Mouse (Mus musculus) stomach, postnatal 0 days (tissue): ENCODE measurements around the gene Susd1. TPM values are rescaled to one million over a fixed set of nuclear protein-coding genes. Genes with fewer than 3 reads are reported as not detected.

Source experiments
- ATAC-seq: fragments of 200-750 bp; cut with Nextera tagmentation; 2 replicates; pipeline ENCODE4 v1.8.0; 2017; ENCODE audit not compliant: low FRiP score, low TSS enrichment
- DNase-seq: peaks from one replicate; pipeline ENCODE4 v3.0.0-alpha.2; 2016; ENCODE audit warnings: low spot score
- H3K27ac ChIP-seq: fragments of 300-500 bp; sonication (generic); replicated peaks from 2 replicates; pipeline ENCODE4 v1.5.1; 2014; ENCODE audit warnings: mild to moderate bottlenecking, control low read depth
- H3K27me3 ChIP-seq: fragments of 300-500 bp; sonication (generic); 2 replicates; pipeline ENCODE4 v1.6.1; 2014; ENCODE audit warnings: low read length; ENCODE audit not compliant: control insufficient read depth, insufficient read depth
- H3K36me3 ChIP-seq: fragments of 300-500 bp; sonication (generic); 2 replicates; pipeline ENCODE4 v1.6.1; 2014; ENCODE audit warnings: low read length, mixed read lengths; ENCODE audit not compliant: control insufficient read depth, insufficient read depth
- H3K4me1 ChIP-seq: fragments of 300-500 bp; sonication (generic); replicated peaks from 2 replicates; pipeline ENCODE4 v1.6.1; 2014; ENCODE audit warnings: antibody characterized with exemption; ENCODE audit not compliant: control insufficient read depth, insufficient read depth
- H3K4me2 ChIP-seq: fragments of 300-500 bp; sonication (generic); replicated peaks from 2 replicates; pipeline ENCODE4 v1.6.1; 2014; ENCODE audit warnings: low read depth, mild to moderate bottlenecking, control low read depth, moderate library complexity
- H3K4me3 ChIP-seq: fragments of 300-500 bp; sonication (generic); 2 replicates; pipeline ENCODE4 v1.5.1; 2014; ENCODE audit warnings: low read depth, low read length, control low read depth
- H3K9ac ChIP-seq: fragments of 300-500 bp; sonication (generic); 2 replicates; pipeline ENCODE4 v1.6.1; 2014; ENCODE audit warnings: mild to moderate bottlenecking, low read length, control low read depth, mixed read lengths
- H3K9me3 ChIP-seq: fragments of 300-500 bp; sonication (generic); 2 replicates; pipeline ENCODE4 v1.6.1; 2016; ENCODE audit warnings: low read length; ENCODE audit not compliant: control insufficient read depth
- CTCF ChIP-seq: IDR thresholded peaks from 2 replicates; pipeline ENCODE4 v1.5.1; 2016; ENCODE audit warnings: antibody characterized with exemption, low read depth, mild to moderate bottlenecking, moderate library complexity
- EP300 ChIP-seq: optimal IDR thresholded peaks from 2 replicates; pipeline ENCODE3; 2016; ENCODE audit warnings: antibody characterized with exemption
- WGBS: fragments of 180-500 bp; shearing (Covaris S2); extraction: QIAGEN DNeasy Blood & Tissue Kit; methylation state at CpG from one replicate; pipeline ENCODE4 v1.1.7; 2014; 5-methylcytosine and 5-hydroxymethylcytosine counted together
- polyA plus RNA-seq: library from polyadenylated mRNA; unstranded; fragments of >200 nt; fragmentation: Nextera tagmentation; extraction: Ambion mirVana; gene quantifications from 2 replicates; pipeline ENCODE4 v1.2.1, GENCODE M21; 2015

Gene Susd1
- polyA plus RNA-seq, 1 experiment from 2014 or later = 3.2 TPM

DNA sequence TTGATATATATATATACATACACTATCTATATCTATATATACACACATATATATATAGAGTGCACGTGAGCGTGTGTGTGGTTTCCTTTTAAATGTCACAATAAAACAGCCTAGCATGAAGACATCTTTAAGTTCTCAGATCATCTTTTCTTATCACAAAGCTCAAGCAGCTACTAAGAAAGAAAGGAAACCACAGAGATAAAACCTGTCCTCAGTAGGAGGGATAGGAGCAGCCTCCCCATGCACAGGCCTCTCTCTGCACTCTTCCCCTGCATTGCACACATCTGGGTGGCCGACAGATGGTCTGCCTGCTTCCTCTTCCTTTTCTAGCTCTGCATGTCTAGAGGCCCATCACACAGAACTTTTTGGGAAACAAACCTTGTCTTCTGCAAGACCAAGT, 162.9 kb downstream of the Susd1 start:
- 75% methylated on average over 3 of the region's 3 CpGs for WGBS
- Histone ChIP-seq H3K4me1 (no peaks in the 10 kb centered on the region), H3K9me3 (no peaks in the 10 kb centered on the region), H3K36me3 (no peaks in the 10 kb centered on the region), H3K4me3 (no peak overlapping the region), H3K4me2 (no peak overlapping the region), H3K27ac (no peak overlapping the region), H3K27me3 (no peaks in the 10 kb centered on the region), H3K9ac (no peak overlapping the region)
- TF ChIP-seq CTCF (no peak), EP300 (no peak)
- DNase-seq = no peak
- no peak for ATAC-seq

DNA sequence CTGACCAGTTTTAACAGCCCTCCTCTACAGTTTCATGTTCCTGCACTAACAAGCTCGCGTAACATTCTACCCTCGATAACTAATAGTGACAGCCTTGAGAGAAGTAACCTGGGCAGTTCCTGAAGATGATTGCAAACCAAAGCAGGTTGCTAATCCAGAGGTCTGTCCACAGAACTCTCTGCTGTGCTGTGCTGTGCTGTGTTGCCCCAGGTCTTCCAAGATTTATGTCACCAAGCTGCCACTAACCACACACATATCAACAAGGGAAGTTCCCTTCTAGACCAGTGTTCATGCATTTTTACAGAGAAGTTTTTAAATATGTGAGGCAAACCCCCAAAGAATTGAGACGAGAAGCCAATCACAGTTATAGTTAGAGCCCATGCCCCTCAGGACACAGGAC, 164.3 kb downstream of the Susd1 start:
- no peak for ATAC-seq

DNA sequence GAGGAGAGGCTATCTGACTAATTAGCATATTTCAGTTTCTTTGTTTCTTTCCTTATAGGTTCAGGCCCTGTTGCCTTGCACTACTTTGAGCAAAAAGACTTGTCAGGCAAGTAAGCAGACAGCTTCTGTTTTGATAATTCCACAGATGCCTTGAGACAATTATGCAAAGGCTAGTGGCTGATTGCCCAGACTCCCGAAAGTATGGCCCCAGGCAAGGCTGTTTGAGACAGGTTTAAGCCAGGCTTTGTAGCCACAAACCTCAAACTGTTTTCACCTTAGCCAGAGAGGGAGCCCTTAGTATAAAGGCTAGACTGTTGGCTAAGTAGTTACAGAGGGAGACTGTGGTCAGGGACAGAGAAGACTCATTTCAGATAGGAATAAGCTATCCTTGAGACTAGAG, 165.1 kb downstream of the Susd1 start:
- no peaks in the 10 kb centered on the region for H3K9me3 ChIP-seq
- 30% methylated on average over 1 of the region's 1 CpGs for WGBS

More for the DNA sequence above, 164.3 kb downstream of the Susd1 start:
- no peak overlapping the region for H3K4me2 ChIP-seq
- DNase-seq = no peak
- no peak overlapping the region for H3K27ac ChIP-seq
- H3K4me1 ChIP-seq = no peaks in the 10 kb centered on the region
- H3K9ac ChIP-seq = no peak overlapping the region
- TF ChIP-seq CTCF = no peak
- no peak for TF ChIP-seq EP300
- no peaks in the 10 kb centered on the region for H3K36me3 ChIP-seq
- H3K9me3 ChIP-seq = no peaks in the 10 kb centered on the region
- WGBS = 77% methylated on average over 4 of the region's 4 CpGs
- H3K4me3 ChIP-seq = no peak overlapping the region
- H3K27me3 ChIP-seq = no peaks in the 10 kb centered on the region

DNA sequence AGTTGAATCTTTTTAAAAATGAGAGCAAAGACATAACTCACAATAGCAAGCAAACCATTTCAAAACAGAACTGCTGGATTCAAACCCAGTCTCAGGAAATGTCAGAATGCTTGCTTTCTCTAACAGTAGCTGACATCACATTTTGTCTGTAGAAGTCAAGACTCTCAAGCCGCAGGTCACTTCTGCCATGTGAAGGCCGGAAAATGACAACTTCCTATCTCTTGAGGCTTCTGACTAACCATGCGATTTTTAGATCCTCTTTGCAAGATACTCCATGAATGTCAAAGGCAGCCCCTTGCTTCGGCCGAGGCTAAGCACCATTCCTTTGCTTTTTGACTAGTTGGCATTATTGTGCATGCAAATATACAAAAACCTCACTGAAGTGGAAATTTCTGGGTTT, 172.8 kb downstream of the Susd1 start:
- TF ChIP-seq CTCF (no peak), EP300 (no peak)
- Histone ChIP-seq H3K27ac (no peak overlapping the region), H3K9me3 (no peaks in the 10 kb centered on the region), H3K4me2 (no peak overlapping the region), H3K27me3 (no peaks in the 10 kb centered on the region), H3K4me3 (no peak overlapping the region), H3K9ac (no peak overlapping the region), H3K36me3 (no peaks in the 10 kb centered on the region), H3K4me1 (no peaks in the 10 kb centered on the region)
- 86% methylated on average over 5 of the region's 5 CpGs for WGBS
- DNase-seq = no peak
- ATAC-seq = no peak

More for the DNA sequence above, 165.1 kb downstream of the Susd1 start:
- TF ChIP-seq EP300 = no peak
- no peak for TF ChIP-seq CTCF
- Histone ChIP-seq H3K27ac (no peak overlapping the region), H3K4me3 (no peak overlapping the region), H3K4me2 (no peak overlapping the region), H3K27me3 (no peaks in the 10 kb centered on the region), H3K4me1 (no peaks in the 10 kb centered on the region), H3K9ac (no peak overlapping the region), H3K36me3 (no peaks in the 10 kb centered on the region)
- ATAC-seq (no peak), DNase-seq (no peak)

DNA sequence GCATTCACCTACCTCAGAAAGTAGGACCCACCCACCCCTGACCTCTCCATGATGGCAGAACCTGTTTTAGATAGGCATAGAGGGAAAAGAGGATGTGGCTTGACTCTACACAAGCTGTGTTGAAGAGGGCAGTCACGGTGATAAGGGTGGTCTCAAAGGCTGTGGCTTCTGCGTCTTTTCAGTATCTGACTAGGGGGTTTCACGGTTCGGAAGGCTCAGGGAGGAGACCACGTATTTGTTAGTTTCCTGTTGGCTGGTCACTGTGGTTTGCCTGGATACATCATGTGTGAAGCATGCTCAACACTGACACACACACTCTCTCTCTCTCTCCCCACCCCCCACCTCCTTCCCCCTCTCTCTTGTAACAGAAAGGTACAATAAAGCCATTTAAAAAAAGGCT, 173.3 kb downstream of the Susd1 start:
- H3K4me3 ChIP-seq = no peak overlapping the region
- no peak overlapping the region for H3K4me2 ChIP-seq
- H3K27ac ChIP-seq = no peak overlapping the region
- DNase-seq (no peak), ATAC-seq (no peak)
- no peaks in the 10 kb centered on the region for H3K4me1 ChIP-seq
- no peaks in the 10 kb centered on the region for H3K27me3 ChIP-seq
- H3K9me3 ChIP-seq = no peaks in the 10 kb centered on the region
- no peak overlapping the region for H3K9ac ChIP-seq
- H3K36me3 ChIP-seq = no peaks in the 10 kb centered on the region
- no peak for TF ChIP-seq EP300
- TF ChIP-seq CTCF = no peak
- WGBS = 85% methylated on average over 5 of the region's 5 CpGs

Other genes with a start within 250 kb of the Susd1 start
- 18.9 and 19.0 TPM in 2 replicates for gene Ugcg, start 249.4 kb downstream of the Susd1 start, polyA plus RNA-seq
- 34.3 and 34.8 TPM in 2 replicates for gene Ptbp3, start 110.7 kb upstream of the Susd1 start, polyA plus RNA-seq
- 47.8 and 49.4 TPM in 2 replicates for gene Hsdl2, start 142.9 kb upstream of the Susd1 start, polyA plus RNA-seq
- gene E130308A19Rik, start 187.6 kb upstream of the Susd1 start, polyA plus RNA-seq = 8.3 and 10.2 TPM in 2 replicates